Mouse (Mus musculus) midbrain, embryonic 13.5 days (tissue): ENCODE data around the gene Rnf149. TPM values are rescaled to one million over a fixed set of nuclear protein-coding genes. Genes with fewer than 3 reads are reported as not detected.

Experiments
- ATAC-seq: fragments of 200-750 bp; cut with Nextera tagmentation; 2 replicates; pipeline ENCODE4 v1.8.0; 2017; ENCODE audit warnings: mild to moderate bottlenecking, moderate TSS enrichment, moderate library complexity
- H3K27ac ChIP-seq: fragments of 300-500 bp; sonication (generic); 2 replicates; pipeline ENCODE4 v1.5.1; 2015; ENCODE audit warnings: inconsistent platforms, mild to moderate bottlenecking, moderate library complexity
- H3K27me3 ChIP-seq: fragments of 300-500 bp; sonication (generic); 2 replicates; pipeline ENCODE4 v1.6.1; 2015; ENCODE audit warnings: mild to moderate bottlenecking, inconsistent platforms
- H3K36me3 ChIP-seq: fragments of 300-500 bp; sonication (generic); 2 replicates; pipeline ENCODE4 v1.6.1; 2015; ENCODE audit warnings: mild to moderate bottlenecking, inconsistent platforms
- H3K4me1 ChIP-seq: fragments of 300-500 bp; sonication (generic); replicated peaks from 2 replicates; pipeline ENCODE4 v1.6.1; 2015; ENCODE audit warnings: inconsistent platforms
- H3K4me2 ChIP-seq: fragments of 300-500 bp; sonication (generic); replicated peaks from 2 replicates; pipeline ENCODE4 v1.6.1; 2015; ENCODE audit warnings: moderate library complexity, mild to moderate bottlenecking, inconsistent platforms
- H3K4me3 ChIP-seq: fragments of 300-500 bp; sonication (generic); replicated peaks from 2 replicates; pipeline ENCODE4 v1.5.1; 2015; ENCODE audit warnings: mild to moderate bottlenecking, inconsistent platforms
- H3K9ac ChIP-seq: fragments of 300-500 bp; sonication (generic); replicated peaks from 2 replicates; pipeline ENCODE4 v1.6.1; 2015; ENCODE audit warnings: mild to moderate bottlenecking, inconsistent platforms
- H3K9me3 ChIP-seq: fragments of 300-500 bp; sonication (generic); 2 replicates; pipeline ENCODE4 v1.6.1; 2016; ENCODE audit warnings: mild to moderate bottlenecking, inconsistent platforms
- WGBS: fragments of 180-500 bp; shearing (Covaris S2); methylation state at CpG from one replicate; pipeline ENCODE4 v1.1.7; 2015; 5-methylcytosine and 5-hydroxymethylcytosine counted together
- polyA plus RNA-seq: library from polyadenylated mRNA; unstranded; fragments of >200 nt; fragmentation: Nextera tagmentation; extraction: Ambion mirVana; gene quantifications from 2 replicates; pipeline ENCODE4 v1.2.1, GENCODE M21; 2015

Gene Rnf149
- polyA plus RNA-seq, 1 experiment from 2014 or later = 23.1 TPM

GRCm38 (mm10) chr1:39573890-39574289, 3.3 kb downstream of the Rnf149 start:
- ATAC-seq = no peak
- no peak overlapping the region for H3K9ac ChIP-seq
- WGBS = 94% methylated on average over 7 of the region's 7 CpGs
- H3K27ac ChIP-seq = no peak overlapping the region
- no peaks in the 10 kb centered on the region for H3K36me3 ChIP-seq
- no peak overlapping the region for H3K4me3 ChIP-seq
- no peaks in the 10 kb centered on the region for H3K9me3 ChIP-seq
- H3K27me3 ChIP-seq = no peaks in the 10 kb centered on the region
- peaks cover 26% of the 10 kb centered on the region for H3K4me1 ChIP-seq
- H3K4me2 ChIP-seq = no peak overlapping the region

DNA sequence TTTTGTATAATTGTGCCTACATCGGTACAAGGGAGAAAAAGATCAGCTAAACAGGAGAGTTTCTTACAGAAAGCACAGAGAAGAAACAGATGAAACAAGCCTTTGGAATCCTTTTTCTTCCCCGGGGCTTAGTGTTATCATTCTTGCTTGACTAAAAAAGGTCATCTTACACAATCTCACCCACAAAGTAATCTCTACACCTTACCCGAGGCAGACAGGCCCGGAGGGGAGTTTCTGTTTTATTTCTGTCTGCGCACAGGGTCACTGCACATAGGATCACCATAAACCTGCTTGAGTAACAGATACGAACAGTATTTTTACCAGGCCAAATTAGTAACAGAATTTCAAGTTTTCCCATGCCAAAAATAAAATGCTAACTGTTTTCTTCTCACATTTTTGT, 5.6 kb downstream of the Rnf149 start:
- WGBS = 74% methylated on average over 6 of the region's 6 CpGs
- Histone ChIP-seq H3K4me2 (no peak overlapping the region), H3K4me3 (no peak overlapping the region), H3K4me1 (peaks cover 21% of the 10 kb centered on the region), H3K9me3 (no peaks in the 10 kb centered on the region), H3K27me3 (no peaks in the 10 kb centered on the region), H3K27ac (no peak overlapping the region), H3K9ac (no peak overlapping the region), H3K36me3 (no peaks in the 10 kb centered on the region)
- no peak for ATAC-seq

DNA sequence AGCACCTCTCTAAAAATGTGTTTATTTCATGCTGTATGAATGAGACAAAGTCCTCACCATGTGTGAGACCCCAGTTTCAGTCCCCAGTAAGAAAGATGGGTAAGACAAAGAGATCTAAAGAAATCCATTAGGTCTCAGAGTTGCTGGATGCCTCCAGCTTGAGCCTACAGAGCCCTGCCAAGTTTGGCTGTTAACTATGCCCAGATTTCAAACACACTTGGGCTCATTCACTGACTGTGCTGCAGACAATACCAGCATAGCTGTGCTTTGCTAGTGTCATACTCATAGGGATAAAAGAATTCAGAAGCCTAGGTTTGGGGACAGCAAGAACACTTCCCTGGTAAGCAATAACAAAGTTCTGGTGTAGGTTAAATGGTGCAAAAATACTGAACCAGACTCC, 9.1 kb downstream of the Rnf149 start:
- Histone ChIP-seq H3K9me3 (no peaks in the 10 kb centered on the region), H3K9ac (no peak overlapping the region), H3K36me3 (peaks cover 4% of the 10 kb centered on the region; the same call in 1 of the 2 replicates), H3K27ac (no peak overlapping the region), H3K4me2 (no peak overlapping the region), H3K4me1 (no peaks in the 10 kb centered on the region), H3K4me3 (no peak overlapping the region), H3K27me3 (no peaks in the 10 kb centered on the region)
- no peak for ATAC-seq

GRCm38 (mm10) chr1:39564603-39565002, 12.6 kb downstream of the Rnf149 start:
- Histone ChIP-seq H3K4me1 (no peaks in the 10 kb centered on the region), H3K36me3 (peaks cover 10% of the 10 kb centered on the region), H3K9ac (no peak overlapping the region), H3K27me3 (no peaks in the 10 kb centered on the region), H3K9me3 (no peaks in the 10 kb centered on the region), H3K4me3 (no peak overlapping the region), H3K4me2 (no peak overlapping the region), H3K27ac (no peak overlapping the region)
- 69% methylated on average over 3 of the region's 3 CpGs for WGBS
- ATAC-seq = no peak

DNA sequence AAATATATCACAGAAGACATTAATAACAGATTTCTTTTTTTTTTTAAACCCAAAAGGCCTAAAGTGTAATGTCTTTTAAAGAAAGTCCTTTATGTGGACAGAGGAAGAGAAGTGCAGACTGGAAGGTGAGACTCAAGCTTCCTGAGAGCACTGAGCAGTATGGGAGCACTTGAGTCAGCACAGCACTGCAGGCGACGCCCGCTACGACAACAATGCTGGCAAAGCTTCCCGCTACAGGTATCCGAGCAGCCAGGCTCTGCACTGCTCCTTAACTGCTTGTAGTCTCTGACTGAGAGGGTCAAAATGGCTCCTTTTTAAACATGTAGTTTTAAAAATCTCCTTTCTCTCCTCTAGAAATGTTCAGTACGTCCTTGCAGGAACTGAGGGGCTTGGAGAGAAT, 14.0 kb downstream of the Rnf149 start:
- no peak for ATAC-seq
- Histone ChIP-seq H3K4me1 (no peaks in the 10 kb centered on the region), H3K9ac (no peak overlapping the region), H3K27me3 (no peaks in the 10 kb centered on the region), H3K4me2 (no peak overlapping the region), H3K27ac (no peak overlapping the region), H3K36me3 (peaks cover 19% of the 10 kb centered on the region), H3K4me3 (no peak overlapping the region), H3K9me3 (no peaks in the 10 kb centered on the region)
- 89% methylated on average over 7 of the region's 7 CpGs for WGBS

DNA sequence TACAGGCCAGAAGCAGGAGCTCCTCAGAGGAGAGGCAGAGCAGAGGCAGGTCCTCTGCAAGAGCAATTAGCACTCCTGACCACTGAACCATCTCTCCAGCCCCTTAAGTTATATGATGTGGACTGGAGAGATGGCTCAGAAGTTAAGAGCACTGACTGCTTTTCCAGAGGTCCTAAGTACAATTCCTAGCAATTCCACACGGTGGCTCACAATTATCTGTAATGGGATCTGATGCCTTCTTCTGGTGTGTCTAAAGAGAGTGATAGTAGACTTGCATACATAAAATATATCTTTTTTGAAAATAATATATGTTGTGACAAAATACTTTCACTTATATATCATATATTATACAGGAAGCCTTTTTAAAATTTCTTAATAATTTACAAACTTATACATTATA, 15.3 kb downstream of the Rnf149 start:
- WGBS = 48% methylated on average over 1 of the region's 1 CpGs
- Histone ChIP-seq H3K27me3 (no peaks in the 10 kb centered on the region), H3K9me3 (no peaks in the 10 kb centered on the region), H3K36me3 (peaks cover 23% of the 10 kb centered on the region), H3K4me3 (no peak overlapping the region), H3K27ac (no peak overlapping the region), H3K4me1 (no peaks in the 10 kb centered on the region), H3K4me2 (no peak overlapping the region), H3K9ac (no peak overlapping the region)
- no peak for ATAC-seq

- Histone ChIP-seq H3K27ac (no peak overlapping the region), H3K4me3 (no peak overlapping the region), H3K9me3 (no peaks in the 10 kb centered on the region), H3K36me3 (peaks cover 38% of the 10 kb centered on the region), H3K4me1 (no peaks in the 10 kb centered on the region; the same call in 1 of the 2 replicates), H3K4me2 (no peak overlapping the region), H3K9ac (no peak overlapping the region), H3K27me3 (no peaks in the 10 kb centered on the region)
- ATAC-seq = no peak
- 96% methylated on average over 2 of the region's 2 CpGs for WGBS
Observed at GRCm38 (mm10) chr1:39559009-39559408, 18.2 kb downstream of the Rnf149 start.

GRCm38 (mm10) chr1:39555556-39556415, 21.4 kb downstream of the Rnf149 start:
- H3K36me3 ChIP-seq = peaks cover 47% of the 10 kb centered on the region
- no peaks in the 10 kb centered on the region; the same call in 1 of the 2 replicates for H3K4me1 ChIP-seq
- WGBS = 65% methylated on average over 9 of the region's 9 CpGs
- no peaks in the 10 kb centered on the region for H3K27me3 ChIP-seq
- no peak overlapping the region for H3K4me3 ChIP-seq
- no peak for ATAC-seq
- H3K9me3 ChIP-seq = no peaks in the 10 kb centered on the region
- no peak overlapping the region for H3K27ac ChIP-seq
- H3K9ac ChIP-seq = no peak overlapping the region
- no peak overlapping the region for H3K4me2 ChIP-seq

DNA sequence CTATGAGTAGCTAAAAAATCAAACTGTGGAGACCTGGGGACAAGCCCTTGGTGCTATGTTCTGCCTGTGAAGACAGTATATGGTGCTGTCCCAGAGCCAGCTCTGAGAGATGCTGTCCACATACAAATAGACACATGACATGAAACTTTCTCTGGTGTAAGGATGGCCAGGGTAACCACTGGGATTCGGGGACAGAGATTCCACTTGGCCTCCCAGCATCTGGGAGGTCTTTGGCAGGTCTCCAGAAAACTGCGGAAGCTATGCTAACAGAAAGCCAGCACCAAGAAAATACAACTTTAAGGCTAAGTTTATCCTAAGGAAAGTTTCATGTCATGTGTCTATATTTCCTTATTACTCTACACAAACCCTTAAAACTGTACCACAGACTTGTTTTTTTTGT, 27.4 kb downstream of the Rnf149 start:
- peaks cover 52% of the 10 kb centered on the region for H3K36me3 ChIP-seq
- WGBS = 93% methylated on average over 2 of the region's 2 CpGs

DNA sequence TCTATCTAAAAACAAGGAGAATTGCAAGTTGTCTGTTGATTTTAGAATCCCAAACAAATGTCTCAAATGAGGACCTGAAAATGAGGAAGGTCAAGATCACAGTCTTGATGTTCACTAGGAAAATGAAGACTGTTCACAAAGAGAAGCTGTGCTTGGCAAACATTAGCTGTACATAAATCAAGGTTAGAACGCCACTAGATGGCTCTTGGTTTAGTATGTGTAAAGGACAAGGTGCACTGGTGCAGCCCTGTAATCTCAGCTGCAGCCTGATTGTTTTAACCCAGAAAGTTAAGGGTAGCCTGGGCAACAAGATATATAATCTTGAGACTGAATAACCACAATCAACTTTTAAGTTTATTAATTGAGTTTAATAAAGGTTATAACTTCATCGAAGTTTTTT, 30.0 kb downstream of the Rnf149 start:
- Histone ChIP-seq H3K27me3 (no peaks in the 10 kb centered on the region), H3K36me3 (peaks cover 59% of the 10 kb centered on the region), H3K9me3 (no peaks in the 10 kb centered on the region), H3K4me3 (no peak overlapping the region), H3K9ac (no peak overlapping the region), H3K4me2 (no peak overlapping the region), H3K27ac (no peak overlapping the region), H3K4me1 (no peaks in the 10 kb centered on the region)
- ATAC-seq = no peak
- 80% methylated on average over 2 of the region's 2 CpGs for WGBS

More for the DNA sequence above, 27.4 kb downstream of the Rnf149 start:
- Histone ChIP-seq H3K9ac (no peak overlapping the region), H3K9me3 (no peaks in the 10 kb centered on the region), H3K4me1 (no peaks in the 10 kb centered on the region), H3K4me3 (no peak overlapping the region), H3K4me2 (no peak overlapping the region), H3K27me3 (no peaks in the 10 kb centered on the region), H3K27ac (no peak overlapping the region)
- ATAC-seq = no peak

- peaks cover 64% of the 10 kb centered on the region for H3K36me3 ChIP-seq
- no peak overlapping the region for H3K4me2 ChIP-seq
- no peaks in the 10 kb centered on the region for H3K4me1 ChIP-seq
- no peak overlapping the region for H3K4me3 ChIP-seq
- H3K9me3 ChIP-seq = no peaks in the 10 kb centered on the region
- 89% methylated on average over 6 of the region's 6 CpGs for WGBS
- 0 out of 2 replicates have a peak, but pooled peaks have one; percentile 17 for ATAC-seq
- H3K9ac ChIP-seq = no peak overlapping the region
- no peaks in the 10 kb centered on the region for H3K27me3 ChIP-seq
- no peak overlapping the region for H3K27ac ChIP-seq
Observed at GRCm38 (mm10) chr1:39546160-39546866, 30.9 kb downstream of the Rnf149 start.

- no peak overlapping the region for H3K27ac ChIP-seq
- H3K27me3 ChIP-seq = no peaks in the 10 kb centered on the region
- H3K9me3 ChIP-seq = no peaks in the 10 kb centered on the region
- no peak overlapping the region for H3K4me2 ChIP-seq
- no peak for ATAC-seq
- no peaks in the 10 kb centered on the region for H3K4me1 ChIP-seq
- peaks cover 68% of the 10 kb centered on the region for H3K36me3 ChIP-seq
- 94% methylated on average over 7 of the region's 7 CpGs for WGBS
- no peak overlapping the region for H3K9ac ChIP-seq
- H3K4me3 ChIP-seq = no peak overlapping the region
Observed at GRCm38 (mm10) chr1:39545589-39545988, 31.6 kb downstream of the Rnf149 start.
